Mouse (Mus musculus): ENCODE measurements at regions not wholly inside any gene's neighbourhood (a gene's known extent, or its start where the extent isn't known, plus 50 kb on each side); places are given as distances from the start of the nearest gene placed in this dataset.

DNA sequence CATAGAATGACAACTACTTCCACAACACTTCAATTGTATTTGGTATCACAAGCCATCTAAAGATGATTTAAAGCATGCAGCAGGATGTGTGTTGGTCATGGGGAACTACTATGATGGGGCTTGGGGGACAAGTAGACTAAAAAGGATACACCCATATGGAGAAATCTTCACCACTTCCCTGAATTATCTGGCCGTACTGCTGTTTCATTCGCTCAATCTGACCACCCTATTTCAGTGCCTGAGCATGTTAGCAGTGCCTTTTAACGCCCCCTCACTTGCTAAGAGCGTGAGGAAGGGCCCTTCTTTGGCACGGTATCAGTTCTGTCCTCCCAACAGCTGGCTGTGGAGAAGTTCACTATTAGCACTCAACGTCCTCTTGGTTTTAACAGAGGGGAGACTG lies 132.6 kb upstream of the Pja1 start:
- Histone ChIP-seq H3K27ac (no peak overlapping the region), H3K27me3 (ENCODE audit: control insufficient read depth, insufficient read depth, low read length) (peaks cover 42% of the 10 kb centered on the region), H3K4me1 (replicated peaks; ENCODE audit: control insufficient read depth, insufficient read depth, low read length) (no peaks in the 10 kb centered on the region; the same call in 1 of the 2 replicates), H3K4me2 (replicated peaks) (no peak overlapping the region), H3K9ac (no peak overlapping the region), H3K36me3 (replicated peaks; ENCODE audit: control insufficient read depth, insufficient read depth) (no peaks in the 10 kb centered on the region), H3K9me3 (ENCODE audit: control insufficient read depth, low read length) (no peaks in the 10 kb centered on the region), H3K4me3 (replicated peaks; ENCODE audit: low read length) (no peak overlapping the region)
- ATAC-seq (ENCODE audit: low FRiP score) (no peak), DNase-seq (ENCODE audit: low spot score) (no peak)
- 79% methylated on average over 6 of the region's 6 CpGs for WGBS

DNA sequence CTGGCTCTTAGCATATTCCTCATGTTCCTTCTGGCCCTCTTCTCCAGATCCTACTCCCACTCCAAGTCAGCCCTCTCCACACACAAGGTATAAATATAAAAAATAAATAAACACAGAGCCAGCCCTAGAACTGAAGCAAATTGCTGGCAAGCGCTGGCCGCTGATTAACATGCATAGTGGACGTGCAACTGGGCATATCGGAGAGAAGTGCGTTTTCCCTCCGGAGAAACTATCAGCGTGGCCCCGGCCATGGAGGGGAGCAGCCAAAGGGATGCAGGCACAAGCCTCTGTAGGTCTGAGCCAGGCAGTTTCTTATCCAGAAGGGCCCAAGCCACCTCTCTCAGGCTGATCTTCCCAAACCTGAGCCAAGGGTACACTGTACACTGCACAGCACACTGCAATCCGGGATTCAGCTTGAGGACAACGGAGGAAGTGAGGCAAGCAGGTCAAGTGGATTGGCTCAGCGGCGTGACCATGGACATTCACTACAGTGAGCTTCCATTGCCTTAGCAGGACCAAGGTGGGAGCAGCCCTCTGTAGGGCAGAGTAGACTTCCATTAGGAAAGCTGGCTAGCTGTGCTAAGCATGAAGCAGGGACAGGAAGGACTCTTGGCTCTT lies 131.3 kb upstream of the Pja1 start:
- WGBS = 61% methylated on average over 12 of the region's 12 CpGs
- Histone ChIP-seq H3K4me1 (replicated peaks; ENCODE audit: control insufficient read depth, insufficient read depth, low read length) (no peaks in the 10 kb centered on the region), H3K36me3 (replicated peaks; ENCODE audit: control insufficient read depth, insufficient read depth) (no peaks in the 10 kb centered on the region)

DNA sequence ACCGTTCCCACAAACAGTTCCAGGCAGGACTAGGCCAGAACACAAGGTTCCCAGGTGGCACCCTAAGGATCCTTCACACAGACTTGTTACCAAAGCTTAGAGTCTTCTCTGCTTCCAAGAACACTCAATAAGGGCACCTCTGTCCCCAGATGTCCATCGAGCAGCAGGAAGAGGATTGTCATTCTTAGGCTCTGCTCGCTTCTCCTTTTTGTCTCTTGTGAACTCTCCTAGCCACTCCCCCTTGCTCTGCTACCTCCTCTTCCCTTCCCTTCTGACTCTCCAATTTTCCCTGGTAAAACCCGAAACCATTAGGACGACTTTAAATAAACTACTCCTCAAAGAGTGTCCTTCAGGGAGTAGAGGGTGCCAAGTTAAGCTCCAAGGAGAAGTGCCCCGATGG lies 124.4 kb upstream of the Pja1 start:
- no peak overlapping the region for H3K27ac ChIP-seq
- ATAC-seq (ENCODE audit: low FRiP score) (no peak), DNase-seq (ENCODE audit: low spot score) (no peak)
- no peak overlapping the region for H3K4me3 ChIP-seq (replicated peaks; ENCODE audit: low read length)
- no peaks in the 10 kb centered on the region for H3K4me1 ChIP-seq (replicated peaks; ENCODE audit: control insufficient read depth, insufficient read depth, low read length)
- 77% methylated on average over 6 of the region's 6 CpGs for WGBS
- H3K27me3 ChIP-seq (ENCODE audit: control insufficient read depth, insufficient read depth, low read length) = peaks cover 34% of the 10 kb centered on the region
- no peak overlapping the region for H3K9ac ChIP-seq
- H3K36me3 ChIP-seq (replicated peaks; ENCODE audit: control insufficient read depth, insufficient read depth) = no peaks in the 10 kb centered on the region
- no peaks in the 10 kb centered on the region for H3K9me3 ChIP-seq (ENCODE audit: control insufficient read depth, low read length)
- no peak overlapping the region for H3K4me2 ChIP-seq (replicated peaks)

More for the DNA sequence above, 131.3 kb upstream of the Pja1 start:
- Histone ChIP-seq H3K27me3 (ENCODE audit: control insufficient read depth, insufficient read depth, low read length) (peaks cover 37% of the 10 kb centered on the region), H3K4me2 (replicated peaks) (no peak overlapping the region), H3K9ac (no peak overlapping the region), H3K27ac (no peak overlapping the region), H3K9me3 (ENCODE audit: control insufficient read depth, low read length) (no peaks in the 10 kb centered on the region), H3K4me3 (replicated peaks; ENCODE audit: low read length) (no peak overlapping the region)
- ATAC-seq (ENCODE audit: low FRiP score) (no peak), DNase-seq (ENCODE audit: low spot score) (no peak)

DNA sequence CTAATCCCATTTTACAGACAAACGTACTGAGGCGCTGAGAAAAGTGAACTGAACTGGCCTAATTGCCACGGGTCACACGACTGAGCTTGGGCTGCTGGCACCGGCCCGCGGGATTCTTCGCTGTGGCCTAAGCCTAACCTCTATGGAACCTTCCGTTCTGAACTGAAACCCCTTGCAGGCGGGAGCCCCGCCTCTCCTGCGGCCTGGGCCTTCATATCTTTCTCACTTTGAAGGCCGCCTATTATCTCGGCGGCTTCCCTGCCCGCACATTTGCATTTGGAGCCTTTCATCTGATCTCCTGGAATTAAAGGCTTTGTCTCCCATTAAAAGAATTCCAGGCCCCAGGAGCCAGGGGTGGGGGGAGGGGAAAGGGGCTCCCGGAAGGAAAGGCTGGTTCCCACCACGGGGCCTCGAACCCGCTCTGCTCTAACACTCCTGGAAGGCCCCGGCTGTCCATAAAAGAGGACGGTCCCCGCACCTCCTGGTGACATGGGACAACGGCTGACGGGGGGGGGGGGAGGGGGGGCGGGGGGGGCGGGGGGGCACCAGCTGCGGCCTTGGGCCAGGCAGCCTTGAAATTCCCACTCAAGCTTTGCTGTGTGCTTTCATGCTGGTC lies 122.9 kb upstream of the Pja1 start:
- WGBS = 15% methylated on average over 19 of the region's 28 CpGs
- Histone ChIP-seq H3K9me3 (ENCODE audit: control insufficient read depth, low read length) (no peaks in the 10 kb centered on the region), H3K4me2 (replicated peaks) (no peak overlapping the region), H3K4me1 (replicated peaks; ENCODE audit: control insufficient read depth, insufficient read depth, low read length) (no peaks in the 10 kb centered on the region), H3K27ac (no peak overlapping the region), H3K36me3 (replicated peaks; ENCODE audit: control insufficient read depth, insufficient read depth) (no peaks in the 10 kb centered on the region), H3K4me3 (replicated peaks; ENCODE audit: low read length) (no peak overlapping the region), H3K27me3 (ENCODE audit: control insufficient read depth, insufficient read depth, low read length) (peaks cover 37% of the 10 kb centered on the region), H3K9ac (no peak overlapping the region)
- ATAC-seq (ENCODE audit: low FRiP score) (peak; percentile 56; the same call in 1 of the 2 replicates), DNase-seq (ENCODE audit: low spot score) (no peak)

DNA sequence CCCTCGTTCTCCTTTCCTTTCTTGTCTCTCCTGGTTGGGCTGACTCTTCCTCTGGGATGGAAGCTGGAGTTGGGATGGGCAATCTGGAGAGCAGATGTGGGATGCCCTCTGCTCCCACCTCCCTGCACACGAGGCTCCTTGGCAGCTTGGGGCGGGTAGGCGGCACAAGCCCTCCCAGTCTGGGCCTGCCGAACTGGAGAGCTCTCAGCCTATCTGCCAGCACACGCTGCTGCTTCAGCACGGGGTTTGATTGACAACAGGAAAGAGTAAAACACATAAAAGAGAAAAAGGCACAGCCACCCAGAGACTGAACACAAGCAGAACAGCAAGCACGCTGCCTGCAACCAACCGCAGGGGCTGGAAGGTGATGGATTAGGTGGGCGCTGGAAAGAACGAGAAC lies 121.9 kb upstream of the Pja1 start:
- Histone ChIP-seq H3K4me2 (replicated peaks) (no peak overlapping the region), H3K27ac (no peak overlapping the region), H3K9me3 (ENCODE audit: control insufficient read depth, low read length) (no peaks in the 10 kb centered on the region), H3K4me1 (replicated peaks; ENCODE audit: control insufficient read depth, insufficient read depth, low read length) (no peaks in the 10 kb centered on the region), H3K36me3 (replicated peaks; ENCODE audit: control insufficient read depth, insufficient read depth) (no peaks in the 10 kb centered on the region), H3K9ac (no peak overlapping the region), H3K27me3 (ENCODE audit: control insufficient read depth, insufficient read depth, low read length) (peaks cover 37% of the 10 kb centered on the region), H3K4me3 (replicated peaks; ENCODE audit: low read length) (no peak overlapping the region)
- WGBS = 33% methylated on average over 11 of the region's 11 CpGs
- DNase-seq (ENCODE audit: low spot score) = no peak
- 0 out of 2 replicates have a peak, but pooled peaks have one; percentile 18 for ATAC-seq (ENCODE audit: low FRiP score)

DNA sequence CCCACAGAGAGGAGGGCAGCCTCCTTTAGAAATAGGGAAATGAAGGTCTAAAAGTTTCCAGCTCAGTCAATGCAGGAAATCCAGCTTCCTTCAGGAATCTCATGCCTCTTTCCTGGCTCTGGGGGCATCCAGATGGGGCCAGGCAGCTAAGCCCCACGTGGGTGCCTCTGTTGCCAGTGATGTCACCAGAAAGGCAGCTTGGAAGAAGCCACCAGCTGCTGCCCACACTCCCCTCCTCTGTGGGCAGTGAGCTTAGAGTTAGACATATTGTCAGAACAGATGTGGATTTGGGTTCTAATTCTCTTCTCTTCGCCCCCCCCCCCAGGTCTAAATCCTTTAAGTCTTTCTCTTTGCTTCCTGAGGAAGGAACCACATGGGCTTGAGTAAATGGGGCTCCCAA lies 116.2 kb upstream of the Pja1 start:
- Histone ChIP-seq H3K4me1 (replicated peaks; ENCODE audit: control insufficient read depth, insufficient read depth, low read length) (no peaks in the 10 kb centered on the region), H3K4me3 (replicated peaks; ENCODE audit: low read length) (no peak overlapping the region), H3K9ac (no peak overlapping the region), H3K9me3 (ENCODE audit: control insufficient read depth, low read length) (no peaks in the 10 kb centered on the region), H3K27me3 (ENCODE audit: control insufficient read depth, insufficient read depth, low read length) (peaks cover 28% of the 10 kb centered on the region; the same call in 1 of the 2 replicates), H3K36me3 (replicated peaks; ENCODE audit: control insufficient read depth, insufficient read depth) (no peaks in the 10 kb centered on the region), H3K4me2 (replicated peaks) (no peak overlapping the region), H3K27ac (no peak overlapping the region)
- ATAC-seq (ENCODE audit: low FRiP score) (no peak), DNase-seq (ENCODE audit: low spot score) (no peak)
- 42% methylated on average over 2 of the region's 2 CpGs for WGBS

DNA sequence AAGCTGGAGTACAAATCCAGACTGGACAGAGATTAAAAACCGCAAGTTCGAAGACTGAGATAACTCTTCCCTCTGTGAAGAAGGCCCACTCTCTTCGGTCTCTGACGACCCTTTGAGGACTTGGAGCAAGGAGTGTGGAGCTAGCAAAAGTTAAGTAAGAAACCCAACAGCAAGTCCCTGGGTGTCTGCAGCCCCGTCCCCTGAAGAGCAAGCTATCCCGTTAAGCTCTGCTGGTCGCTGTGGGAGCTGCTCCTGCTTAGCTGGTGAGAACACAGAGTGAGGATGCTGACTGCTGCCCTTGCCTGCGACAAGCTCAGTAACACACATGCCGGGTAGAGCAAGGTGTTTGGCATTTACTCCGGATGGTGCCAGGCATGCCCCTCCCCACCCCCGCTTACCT lies 115.2 kb upstream of the Pja1 start:
- Histone ChIP-seq H3K4me2 (replicated peaks) (no peak overlapping the region), H3K36me3 (replicated peaks; ENCODE audit: control insufficient read depth, insufficient read depth) (no peaks in the 10 kb centered on the region), H3K4me1 (replicated peaks; ENCODE audit: control insufficient read depth, insufficient read depth, low read length) (no peaks in the 10 kb centered on the region), H3K27ac (no peak overlapping the region), H3K27me3 (ENCODE audit: control insufficient read depth, insufficient read depth, low read length) (peaks cover 26% of the 10 kb centered on the region), H3K9me3 (ENCODE audit: control insufficient read depth, low read length) (no peaks in the 10 kb centered on the region), H3K9ac (no peak overlapping the region), H3K4me3 (replicated peaks; ENCODE audit: low read length) (no peak overlapping the region)
- 49% methylated on average over 11 of the region's 11 CpGs for WGBS
- ATAC-seq (ENCODE audit: low FRiP score) (no peak), DNase-seq (ENCODE audit: low spot score) (no peak)

DNA sequence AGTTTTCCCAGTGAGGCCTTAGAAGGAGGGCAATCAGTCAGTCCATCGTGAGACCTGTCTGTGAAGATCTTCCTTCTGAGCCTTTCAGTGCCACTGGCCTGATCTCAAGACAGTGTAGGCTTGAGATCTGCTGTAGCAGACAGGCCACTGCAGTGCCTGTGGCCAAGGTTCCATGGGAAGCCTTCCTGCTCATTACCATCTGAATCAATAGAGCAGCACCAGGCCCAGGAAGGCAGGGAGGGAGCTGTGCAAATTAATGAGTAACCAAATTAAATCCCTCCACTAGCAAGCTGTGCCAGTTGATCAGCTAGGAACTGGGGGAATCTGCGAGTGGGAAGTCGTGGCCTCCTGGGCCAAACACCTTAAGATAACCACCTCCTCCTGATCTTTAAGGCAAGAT lies 114.6 kb upstream of the Pja1 start:
- H3K27me3 ChIP-seq (ENCODE audit: control insufficient read depth, insufficient read depth, low read length) = peaks cover 23% of the 10 kb centered on the region
- no peak; the same call in 1 of the 2 replicates for ATAC-seq (ENCODE audit: low FRiP score)
- H3K36me3 ChIP-seq (replicated peaks; ENCODE audit: control insufficient read depth, insufficient read depth) = no peaks in the 10 kb centered on the region

DNA sequence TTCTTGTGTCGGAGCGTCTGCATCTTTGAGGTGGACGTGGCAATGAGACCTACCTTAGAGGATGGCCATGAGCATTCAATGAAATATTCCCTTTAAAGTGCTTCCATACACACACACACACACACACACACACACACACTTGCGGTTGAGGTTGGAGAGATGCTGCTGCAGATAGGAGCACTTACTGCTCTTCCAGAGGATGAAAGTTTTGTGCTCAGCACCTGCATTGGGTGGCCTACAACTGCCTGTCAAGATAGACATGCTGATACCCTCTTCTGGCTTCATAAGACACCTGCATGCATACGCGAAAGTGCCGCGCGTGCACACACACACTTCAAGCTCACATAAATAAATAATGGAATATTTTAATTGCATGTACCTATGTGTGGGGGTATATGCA lies 111.5 kb upstream of the Pja1 start:
- no peak overlapping the region for H3K27ac ChIP-seq
- H3K36me3 ChIP-seq (replicated peaks; ENCODE audit: control insufficient read depth, insufficient read depth) = no peaks in the 10 kb centered on the region
- 95% methylated on average over 9 of the region's 9 CpGs for WGBS
- H3K27me3 ChIP-seq (ENCODE audit: control insufficient read depth, insufficient read depth, low read length) = peaks cover 13% of the 10 kb centered on the region
- DNase-seq (ENCODE audit: low spot score) (no peak), ATAC-seq (ENCODE audit: low FRiP score) (no peak)
- H3K9ac ChIP-seq = no peak overlapping the region
- no peak overlapping the region for H3K4me2 ChIP-seq (replicated peaks)
- H3K4me1 ChIP-seq (replicated peaks; ENCODE audit: control insufficient read depth, insufficient read depth, low read length) = no peaks in the 10 kb centered on the region
- H3K9me3 ChIP-seq (ENCODE audit: control insufficient read depth, low read length) = no peaks in the 10 kb centered on the region
- H3K4me3 ChIP-seq (replicated peaks; ENCODE audit: low read length) = no peak overlapping the region

More for the DNA sequence above, 114.6 kb upstream of the Pja1 start:
- DNase-seq (ENCODE audit: low spot score) = no peak
- WGBS = 29% methylated on average over 3 of the region's 3 CpGs
- Histone ChIP-seq H3K4me3 (replicated peaks; ENCODE audit: low read length) (no peak overlapping the region), H3K9me3 (ENCODE audit: control insufficient read depth, low read length) (no peaks in the 10 kb centered on the region), H3K9ac (no peak overlapping the region), H3K4me2 (replicated peaks) (no peak overlapping the region), H3K27ac (no peak overlapping the region), H3K4me1 (replicated peaks; ENCODE audit: control insufficient read depth, insufficient read depth, low read length) (no peaks in the 10 kb centered on the region)

Measured in hindbrain, embryonic 14.5 days (tissue).